Mouse (Mus musculus) kidney, adult 18-20 months (tissue): Measurements from ENCODE around the gene Cideb.
A peak's percentile ranks its signal among the peaks of the same experiment; 100 is the strongest.

Experiments used
- DNase-seq: peaks from one replicate; pipeline ENCODE4 v3.0.0; 2021

Gene Cideb

DNA sequence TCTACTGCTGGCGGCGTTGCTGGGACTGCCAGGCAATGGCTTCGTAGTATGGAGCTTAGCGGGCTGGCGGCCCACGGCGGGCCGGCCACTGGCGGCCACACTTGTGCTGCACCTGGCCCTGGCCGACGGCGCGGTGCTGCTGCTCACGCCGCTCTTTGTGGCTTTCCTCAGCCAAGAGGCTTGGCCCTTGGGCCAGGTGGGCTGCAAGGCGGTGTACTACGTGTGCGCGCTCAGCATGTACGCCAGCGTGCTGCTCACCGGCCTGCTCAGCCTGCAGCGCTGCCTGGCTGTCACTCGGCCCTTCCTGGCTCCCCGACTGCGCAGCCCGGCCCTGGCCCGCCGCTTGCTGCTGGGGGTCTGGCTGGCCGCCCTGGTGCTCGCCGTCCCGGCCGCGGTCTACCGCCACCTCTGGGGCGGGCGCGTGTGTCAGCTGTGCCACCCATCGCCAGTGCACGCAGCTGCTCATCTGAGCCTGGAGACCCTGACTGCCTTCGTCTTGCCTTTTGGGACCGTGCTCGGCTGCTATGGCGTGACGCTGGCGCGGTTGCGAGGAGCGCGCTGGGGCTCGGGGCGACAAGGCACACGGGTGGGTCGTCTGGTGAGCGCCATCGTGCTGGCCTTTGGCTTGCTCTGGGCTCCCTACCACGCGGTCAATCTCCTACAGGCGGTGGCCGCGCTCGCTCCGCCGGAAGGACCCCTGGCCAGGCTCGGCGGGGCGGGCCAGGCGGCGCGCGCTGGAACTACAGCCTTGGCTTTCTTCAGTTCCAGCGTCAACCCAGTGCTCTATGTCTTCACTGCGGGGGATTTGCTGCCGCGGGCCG is 4.0 kb upstream of the Cideb start:
- DNase-seq, result peak; percentile 64

DNA sequence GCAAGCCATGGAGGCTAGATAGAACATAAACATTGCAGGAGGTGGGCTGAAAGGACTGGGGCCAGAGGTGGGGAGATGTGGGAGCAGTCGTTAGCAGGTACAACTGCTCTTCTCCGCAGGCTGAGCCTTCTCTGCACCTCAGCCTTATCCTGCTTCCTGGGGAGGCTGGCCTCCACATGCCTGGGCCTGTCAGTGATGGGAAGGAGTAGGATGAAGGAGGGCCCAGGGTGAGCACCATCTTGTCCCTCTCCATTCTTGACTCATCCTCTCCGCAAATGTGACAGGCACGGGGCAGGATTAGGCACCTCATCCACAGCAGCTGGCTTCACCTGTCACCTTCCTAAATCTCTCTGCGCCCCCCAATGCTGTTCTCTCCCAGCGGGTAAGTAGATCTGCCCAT is 2.9 kb upstream of the Cideb start, which contains the start of gene Ltb4r2:
Gene Ltb4r2, plus strand, starts transcription at position 266 of the 400 bp plus-strand sequence.
- no peak for DNase-seq

DNA sequence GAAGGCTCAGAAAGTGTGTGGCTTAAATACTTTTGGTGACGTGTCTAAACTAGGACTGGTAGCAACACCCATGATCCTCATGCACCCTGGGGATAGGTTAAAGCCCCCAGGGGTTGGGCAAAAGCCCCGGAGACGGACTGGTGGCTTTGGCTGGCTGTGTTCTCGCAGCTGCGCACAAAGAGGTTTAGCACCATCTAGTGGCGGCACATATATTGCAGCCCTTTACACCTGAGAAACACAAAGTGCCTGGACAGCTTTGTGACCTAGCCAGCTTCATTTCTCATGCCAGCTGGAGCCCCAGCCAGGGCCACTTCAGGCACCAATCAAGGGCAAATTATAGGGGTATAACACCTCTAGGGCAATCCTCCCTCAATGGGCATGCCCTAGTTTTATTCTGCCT is 1.9 kb upstream of the Cideb start:
- DNase-seq, result peak; percentile 94

DNA sequence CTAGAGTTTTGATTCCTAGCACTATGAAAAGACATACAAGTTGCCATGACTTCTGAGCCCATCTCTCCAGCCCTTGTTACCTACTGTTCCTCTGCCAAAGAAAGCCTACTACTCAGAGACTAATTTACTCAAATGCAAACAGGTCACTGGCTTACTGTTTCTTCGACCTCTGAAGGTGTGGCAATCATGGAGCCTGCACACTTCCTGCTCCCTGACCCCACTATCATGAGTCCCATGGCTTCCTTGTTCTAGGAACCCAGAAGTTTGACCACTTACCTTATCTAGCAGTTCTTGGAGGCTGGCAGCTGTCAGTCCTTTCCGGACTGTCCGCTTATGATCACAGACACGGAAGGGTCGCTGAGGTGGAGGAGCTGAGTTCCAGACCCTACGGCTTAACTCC is 692 bp downstream of the Cideb start:
- no peak for DNase-seq

GRCm38 (mm10) chr14:55747051-55747847 is 11.0 kb downstream of the Cideb start:
- DNase-seq, result no peak

- no peak for DNase-seq
These were observed 12.4 kb downstream of the Cideb start for GRCm38 (mm10) chr14:55745861-55746237.

- peak; percentile 89 for DNase-seq
These were observed 12.9 kb downstream of the Cideb start, which contains the start of the genes Dhrs1 and Nop9 for GRCm38 (mm10) chr14:55745180-55745860. Gene Dhrs1, minus strand, starts transcription at chr14:55745690. Gene Nop9, plus strand, starts transcription at chr14:55745693.

GRCm38 (mm10) chr14:55743711-55744110 is 14.5 kb downstream of the Cideb start:
- peak; percentile 93 for DNase-seq

DNA sequence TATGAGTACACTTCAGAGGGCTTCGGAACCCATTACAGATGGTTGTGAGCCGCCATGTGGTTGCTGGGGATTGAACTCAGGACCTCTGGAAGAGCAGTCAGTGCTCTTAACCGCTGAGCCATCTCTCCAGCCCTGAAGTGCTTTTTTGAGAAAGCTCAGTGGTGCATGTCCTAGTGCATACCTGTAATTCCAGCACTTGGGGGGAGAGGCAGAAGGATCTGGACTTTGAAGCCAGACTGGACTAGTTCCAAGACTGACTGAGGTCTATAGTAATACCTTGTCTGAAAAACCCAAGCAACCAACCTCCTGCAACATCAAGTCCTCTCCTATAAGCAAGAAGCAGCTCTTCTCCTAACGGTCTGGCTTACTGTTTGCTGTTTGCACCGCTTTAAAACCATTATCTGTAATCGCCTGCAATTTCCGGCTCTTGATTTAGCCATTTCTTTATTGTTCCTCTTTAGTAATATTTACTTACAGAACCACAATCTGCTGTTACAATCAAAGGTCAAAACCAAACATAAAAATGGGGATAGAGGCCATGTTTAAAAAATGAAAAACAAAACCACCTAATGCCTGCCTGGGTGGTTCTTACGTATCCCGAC is 21.1 kb downstream of the Cideb start:
- DNase-seq, result no peak

GRCm38 (mm10) chr14:55735758-55736157 is 22.5 kb downstream of the Cideb start:
- DNase-seq, result no peak

DNA sequence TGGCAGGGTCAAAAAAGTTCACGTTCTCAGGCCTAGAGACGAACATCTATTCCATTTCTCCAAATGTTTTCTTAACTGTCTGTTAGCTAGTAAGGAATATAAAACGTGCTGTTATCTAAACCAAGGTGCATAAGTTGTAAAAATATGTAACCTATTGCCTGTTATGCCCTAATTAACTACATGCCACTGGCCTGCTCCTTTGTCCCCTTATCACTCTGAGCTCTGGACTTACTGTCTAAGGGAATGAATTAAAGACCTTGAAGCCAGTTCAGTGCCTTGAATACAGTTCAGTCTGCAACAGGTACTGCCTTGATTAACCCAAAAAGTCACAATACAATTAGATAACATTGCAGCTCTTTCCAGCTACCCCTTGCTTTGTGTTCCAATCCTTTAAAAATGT is 22.9 kb downstream of the Cideb start:
- DNase-seq, result no peak

DNA sequence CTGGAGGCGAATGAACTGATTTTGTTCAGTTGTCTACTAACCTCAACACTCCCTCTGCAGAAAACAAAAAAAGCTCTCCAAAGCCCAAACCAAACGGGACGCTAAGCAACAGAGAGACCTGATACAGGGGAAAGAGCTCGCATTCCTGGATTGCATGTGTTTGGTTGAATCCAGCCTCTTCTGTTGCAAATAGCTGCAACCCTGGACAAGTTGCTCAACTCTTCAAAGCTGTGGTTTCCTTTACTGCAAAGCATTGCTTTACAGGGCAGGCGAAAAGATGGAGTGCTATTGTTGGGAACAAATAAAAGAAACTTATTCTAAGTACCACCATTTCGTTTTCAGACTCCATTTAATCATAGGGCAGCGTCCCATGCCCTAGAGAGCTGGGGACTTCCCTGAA is 23.4 kb downstream of the Cideb start:
- no peak for DNase-seq

GRCm38 (mm10) chr14:55733889-55734288 is 24.4 kb downstream of the Cideb start:
- no peak for DNase-seq

DNA sequence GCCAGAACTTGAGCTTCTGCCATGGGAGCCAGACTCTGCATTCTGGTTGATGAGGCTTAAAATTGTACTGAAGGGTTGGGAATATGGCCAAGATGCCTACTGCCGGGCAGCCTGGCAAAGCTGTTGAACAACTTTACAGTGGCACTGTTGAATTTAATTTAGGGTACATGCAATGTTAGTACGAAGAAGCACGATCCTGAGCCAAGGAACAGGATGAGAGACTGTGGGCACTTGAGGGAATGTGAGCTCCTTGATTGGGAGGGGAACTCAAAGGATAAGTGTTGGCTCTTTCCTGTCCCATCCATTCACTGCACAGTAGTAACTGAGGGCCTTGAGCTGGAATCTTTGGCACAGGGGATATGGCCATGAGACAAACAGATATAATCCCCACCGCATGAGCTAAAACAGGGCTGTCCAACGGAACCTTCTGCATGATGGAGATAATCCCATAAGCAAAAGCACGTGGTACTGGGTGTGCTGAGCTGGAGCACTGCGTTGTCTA is 27.7 kb downstream of the Cideb start:
- no peak for DNase-seq

GRCm38 (mm10) chr14:55730116-55730515 is 28.1 kb downstream of the Cideb start:
- DNase-seq, result no peak

DNA sequence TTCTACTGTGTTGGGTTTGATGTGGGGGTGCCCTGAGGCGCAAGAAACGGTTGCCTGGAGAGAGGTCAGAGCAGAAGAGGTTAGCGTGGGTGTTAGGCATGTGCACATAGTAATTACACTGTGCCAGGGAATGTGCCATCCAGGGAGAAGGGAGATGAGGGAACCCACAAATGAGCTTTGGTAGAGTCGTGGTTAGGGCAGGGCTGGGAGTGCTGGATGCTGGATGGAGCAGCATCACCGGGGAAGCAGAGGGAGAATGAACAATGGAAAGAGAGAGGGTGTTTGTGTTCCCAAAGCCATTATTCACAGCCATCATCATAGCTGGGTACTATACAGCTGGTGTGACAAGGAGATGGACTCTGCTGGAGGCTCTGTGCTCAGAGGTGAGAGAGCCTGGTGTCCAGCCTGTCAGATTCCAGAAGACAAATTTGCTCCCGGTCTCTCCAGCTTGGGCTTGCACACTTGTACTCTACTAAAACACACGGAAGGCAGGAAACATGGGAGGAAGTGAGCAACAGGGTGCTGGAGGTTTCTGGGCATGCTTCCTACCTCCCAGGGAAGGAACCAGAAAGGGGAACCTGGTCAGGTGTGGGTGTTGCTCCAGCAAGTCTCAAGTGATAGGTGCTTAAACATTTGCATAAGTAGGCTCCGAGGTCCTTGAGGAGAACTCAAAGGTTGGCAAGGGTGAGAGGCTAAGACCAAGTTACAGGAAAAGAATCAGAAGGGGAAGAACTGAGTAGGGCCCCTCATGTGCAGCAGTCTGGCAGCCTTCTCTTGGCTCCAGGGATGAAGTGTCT is 30.2 kb downstream of the Cideb start:
- DNase-seq, result no peak

GRCm38 (mm10) chr14:55726261-55726660 is 32.0 kb downstream of the Cideb start:
- no peak for DNase-seq

GRCm38 (mm10) chr14:55724411-55724871 is 33.8 kb downstream of the Cideb start:
- DNase-seq, result no peak

DNA sequence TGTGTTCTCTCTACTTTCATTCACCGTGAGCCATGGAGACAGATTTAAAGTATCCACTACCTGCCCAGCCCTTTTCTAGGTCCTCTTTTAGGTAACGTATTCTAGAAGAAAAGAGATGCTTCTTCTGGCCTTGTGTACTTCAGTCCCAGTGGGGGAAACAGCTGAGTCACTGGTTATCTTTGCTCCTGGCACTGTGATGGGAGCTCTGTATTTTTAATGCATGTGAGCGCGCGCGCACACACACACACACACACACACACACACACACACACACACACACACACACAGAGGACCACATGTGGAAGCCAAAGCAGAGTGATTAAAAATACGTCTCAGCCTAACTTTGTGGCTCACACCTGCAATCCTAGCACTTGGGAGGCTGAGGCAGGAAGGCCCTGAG is 34.8 kb downstream of the Cideb start:
- no peak for DNase-seq

- DNase-seq, result no peak
These were observed 35.8 kb downstream of the Cideb start for GRCm38 (mm10) chr14:55722438-55722945.

DNA sequence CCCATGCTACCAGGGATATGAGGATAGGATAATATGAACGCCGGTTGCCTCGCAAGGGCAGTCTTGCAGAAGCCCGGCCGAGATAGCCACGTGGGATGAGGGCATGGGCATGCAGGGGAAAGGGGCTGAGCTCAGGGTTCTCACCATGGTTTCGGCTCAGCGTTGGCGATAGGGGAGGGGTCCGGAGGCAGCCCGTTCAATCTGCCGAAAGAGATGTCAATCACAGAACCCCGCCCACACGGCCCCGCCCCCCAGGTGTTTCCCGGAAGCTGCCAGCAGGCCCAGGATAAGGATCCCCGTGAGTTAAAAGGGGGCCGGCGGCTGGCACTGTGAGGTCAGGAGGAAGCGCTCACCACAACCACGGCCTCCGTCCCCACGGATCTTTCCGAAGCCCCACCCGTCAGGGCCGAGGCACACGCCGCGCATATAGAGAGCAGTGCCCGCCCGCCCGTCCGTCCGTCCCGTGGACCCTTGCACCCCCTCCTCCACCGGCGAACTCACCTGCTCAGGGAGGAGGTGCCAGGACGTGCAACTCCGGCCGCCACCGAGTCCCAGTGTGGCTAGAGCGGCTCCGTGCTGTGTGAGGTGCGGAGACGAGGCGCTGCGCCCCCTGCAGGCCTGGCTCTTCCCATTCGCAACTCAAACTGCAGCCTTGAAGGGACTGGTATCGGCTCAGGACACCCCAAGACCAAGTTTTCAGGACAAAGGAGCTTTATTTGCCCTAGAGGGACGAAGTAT is 36.4 kb downstream of the Cideb start, which contains the start of gene Rabggta:
Gene Rabggta, minus strand, starts transcription at position 564 of the 738 bp plus-strand sequence.
- peak; percentile 94 for DNase-seq
